Mouse (Mus musculus) macrophage (primary cell): ENCODE measurements around the gene Olfr709-ps1. TPM values are rescaled to one million over a fixed set of nuclear protein-coding genes. Genes with fewer than 3 reads are reported as not detected.
"Not testable (repeated sequence)": the region's sequence is repeated elsewhere in the genome, so short reads cannot be mapped to it uniquely, and the experiment has no call there.

Source experiments
- H3K27ac ChIP-seq: fragments of 350-480 bp; formaldehyde crosslinking; 2 replicates; pipeline ENCODE4 v1.9.0; 2021
- H3K36me3 ChIP-seq: fragments of 350-480 bp; formaldehyde crosslinking; 2 replicates; pipeline ENCODE4 v1.9.0; 2021; ENCODE audit errors: inconsistent target
- H3K4me3 ChIP-seq: fragments of 350-480 bp; formaldehyde crosslinking; 2 replicates; pipeline ENCODE4 v1.9.0; 2021; ENCODE audit errors: inconsistent target
- H3K79me2 ChIP-seq: fragments of 350-480 bp; formaldehyde crosslinking; 2 replicates; pipeline ENCODE4 v1.9.0; 2021; ENCODE audit errors: inconsistent target
- WGBS: methylation state at CpG from one replicate; pipeline ENCODE4 v1.1.7; 2026; ENCODE audit warnings: inconsistent platforms; ENCODE audit not compliant: missing documents; 5-methylcytosine and 5-hydroxymethylcytosine counted together
- polyA plus RNA-seq: library from polyadenylated mRNA; stranded (reverse); fragments of 250-400 nt; gene quantifications from 3 replicates; pipeline ENCODE4 v1.2.4, GENCODE M21; 2018; ENCODE audit warnings: inconsistent platforms
- total RNA-seq, 78 experiments: library from RNA; depleted of rRNA; stranded (reverse); fragments of 250-400 nt; gene quantifications; 1 replicate in 9 of 78; 2 replicates in 24 of 78; 3 replicates in 43 of 78; 4 replicates in 2 of 78; pipeline ENCODE4 v1.2.4; 2018; ENCODE audit warnings: inconsistent platforms in 56 of 78

Gene Olfr709-ps1
- total RNA-seq (2018; cell fraction: chromatin; rRNA removed), result under 1 TPM in 2 of 26 experiments, not detected in 24; 0.08 to 0.16 TPM
- not detected for total RNA-seq (2018; cell fraction: cytosol; rRNA removed)
- not detected for total RNA-seq (2018; cell fraction: nucleus; rRNA removed)
- polyA plus RNA-seq, result not detected in 3 replicates

- Histone ChIP-seq H3K79me2 (no peaks in the 10 kb centered on the region), H3K4me3 (no peak within 1 kb of the TSS), H3K36me3 (no peaks in the 10 kb centered on the region)
Observed at GRCm38 (mm10) chr7:106932119-106932518, at the start of gene Olfr709-ps1. TSS of gene Olfr709-ps1 (minus strand) at chr7:106932219.

DNA sequence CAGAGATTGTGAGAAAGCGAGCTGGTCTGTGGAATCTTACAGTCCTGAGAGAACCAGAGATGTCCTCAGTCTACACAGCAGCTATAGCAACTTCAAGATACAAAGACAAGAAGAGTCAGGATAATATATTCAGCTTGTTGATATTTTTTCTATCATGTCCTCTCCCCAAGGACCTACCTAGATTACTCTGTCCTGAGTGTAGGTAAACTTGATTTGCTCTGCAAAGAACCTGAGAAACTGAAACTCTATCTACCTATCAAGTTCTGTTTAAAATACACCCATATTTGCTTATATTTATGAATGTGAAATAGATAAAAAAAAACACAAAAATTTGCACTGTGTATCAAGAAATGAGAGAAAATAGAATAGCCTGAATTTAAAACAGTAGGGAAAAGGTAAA lies 43.3 kb upstream of the Olfr709-ps1 start, which contains the start of gene Olfr711:
Olfr711 (minus strand) TSS at position 101 of the 400 bp plus-strand sequence.
- Histone ChIP-seq H3K4me3 (no peak within 1 kb of the TSS), H3K36me3 (no peaks in the 10 kb centered on the region), H3K79me2 (no peaks in the 10 kb centered on the region), H3K27ac (no peak within 1 kb of the TSS)
- whole genome bisulfite sequencing, result 92% methylated on average over 1 of the region's 1 CpGs

More at GRCm38 (mm10) chr7:106932119-106932518, at the start of gene Olfr709-ps1:
- H3K27ac ChIP-seq, result no peak within 1 kb of the TSS

DNA sequence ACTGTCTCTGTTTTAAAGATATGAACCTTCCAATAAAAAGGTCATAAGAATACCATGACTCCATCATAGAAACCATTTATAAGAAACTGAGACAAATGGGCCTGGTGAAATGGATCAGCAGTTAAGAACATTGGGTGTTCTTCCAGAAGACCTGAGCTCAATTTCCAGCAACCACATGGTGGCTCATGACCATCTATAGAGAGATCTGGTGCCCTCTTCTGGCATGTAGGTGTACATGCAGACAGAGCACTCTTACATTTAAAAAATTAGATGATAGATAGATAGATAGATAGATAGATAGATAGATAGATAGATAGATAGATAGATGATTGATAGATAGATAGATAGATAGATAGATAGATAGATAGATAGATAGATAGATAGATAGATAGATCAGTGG lies 35.5 kb upstream of the Olfr709-ps1 start:
- not testable (repeated sequence) for H3K4me3 ChIP-seq, H3K79me2 ChIP-seq, H3K36me3 ChIP-seq, H3K27ac ChIP-seq

DNA sequence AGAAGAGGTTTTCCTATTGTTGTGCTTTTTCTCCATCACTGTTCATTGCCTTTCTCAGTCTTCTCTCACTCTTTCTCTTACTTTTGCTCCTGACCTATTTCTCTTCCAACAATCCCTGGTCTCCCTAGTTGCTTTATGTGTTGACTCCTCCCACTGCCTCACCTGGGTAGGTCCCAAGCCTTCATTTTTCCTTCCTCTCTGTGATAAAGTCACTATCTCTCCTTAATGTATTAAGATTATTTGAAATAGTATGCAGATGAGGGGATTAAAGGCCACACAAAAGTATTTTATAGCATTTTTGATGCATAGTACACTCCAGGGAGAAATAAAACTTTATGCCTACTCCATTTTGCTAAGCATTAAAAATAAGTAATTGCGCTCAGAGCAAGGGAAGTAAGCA lies 31.8 kb upstream of the Olfr709-ps1 start, which contains the start of gene Olfr6:
Olfr6 (minus strand) TSS at position 101 of the 400 bp plus-strand sequence.
- Histone ChIP-seq H3K4me3 (no peak within 1 kb of the TSS), H3K27ac (no peak within 1 kb of the TSS), H3K79me2 (no peaks in the 10 kb centered on the region), H3K36me3 (no peaks in the 10 kb centered on the region)
- 92% methylated on average over 1 of the region's 1 CpGs for WGBS

DNA sequence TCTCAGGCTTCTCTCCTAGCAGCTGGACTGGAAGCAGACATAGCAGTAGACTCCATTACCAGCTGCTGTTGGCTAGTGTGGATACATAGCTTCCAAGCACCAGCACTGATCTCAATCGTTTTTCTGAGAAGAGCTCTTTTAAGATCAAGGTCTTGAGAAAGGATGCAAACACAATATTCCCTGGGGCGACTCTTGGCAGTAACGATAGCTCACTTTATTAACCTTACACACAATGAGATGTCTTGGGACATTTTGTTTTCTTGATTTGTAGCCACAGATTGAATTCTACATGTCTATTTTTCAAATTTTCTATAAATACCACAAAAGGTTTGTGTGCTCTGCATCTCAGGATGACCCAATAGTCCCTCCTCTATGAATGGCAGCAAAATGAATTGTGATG lies 16.2 kb upstream of the Olfr709-ps1 start, which contains the start of gene Olfr710:
Olfr710 (minus strand) TSS at position 101 of the 400 bp plus-strand sequence.
- Histone ChIP-seq H3K4me3 (no peak within 1 kb of the TSS), H3K27ac (no peak within 1 kb of the TSS), H3K79me2 (no peaks in the 10 kb centered on the region), H3K36me3 (no peaks in the 10 kb centered on the region)
- WGBS, result 86% methylated on average over 3 of the region's 3 CpGs

GRCm38 (mm10) chr7:106920961-106921360 lies 11.1 kb downstream of the Olfr709-ps1 start:
- H3K27ac ChIP-seq, H3K79me2 ChIP-seq, H3K4me3 ChIP-seq, H3K36me3 ChIP-seq: not testable (repeated sequence)
- WGBS, result 83% methylated on average over 2 of the region's 7 CpGs

- H3K27ac ChIP-seq, result no peak within 1 kb of the TSS
- WGBS, result 60% methylated on average over 2 of the region's 2 CpGs
Observed at GRCm38 (mm10) chr7:106907676-106908075, 24.3 kb downstream of the Olfr709-ps1 start, which contains the start of gene Olfr1532-ps1. TSS of gene Olfr1532-ps1 (plus strand) at chr7:106908001.

GRCm38 (mm10) chr7:106901141-106901540 lies 30.9 kb downstream of the Olfr709-ps1 start, which contains the start of gene Olfr707:
TSS of gene Olfr707 (minus strand) at chr7:106901241.
- not testable (repeated sequence) for H3K36me3 ChIP-seq, H3K27ac ChIP-seq, H3K79me2 ChIP-seq

More at GRCm38 (mm10) chr7:106907676-106908075, 24.3 kb downstream of the Olfr709-ps1 start, which contains the start of gene Olfr1532-ps1:
- no peaks in the 10 kb centered on the region for H3K79me2 ChIP-seq
- no peak within 1 kb of the TSS for H3K4me3 ChIP-seq
- no peaks in the 10 kb centered on the region for H3K36me3 ChIP-seq

DNA sequence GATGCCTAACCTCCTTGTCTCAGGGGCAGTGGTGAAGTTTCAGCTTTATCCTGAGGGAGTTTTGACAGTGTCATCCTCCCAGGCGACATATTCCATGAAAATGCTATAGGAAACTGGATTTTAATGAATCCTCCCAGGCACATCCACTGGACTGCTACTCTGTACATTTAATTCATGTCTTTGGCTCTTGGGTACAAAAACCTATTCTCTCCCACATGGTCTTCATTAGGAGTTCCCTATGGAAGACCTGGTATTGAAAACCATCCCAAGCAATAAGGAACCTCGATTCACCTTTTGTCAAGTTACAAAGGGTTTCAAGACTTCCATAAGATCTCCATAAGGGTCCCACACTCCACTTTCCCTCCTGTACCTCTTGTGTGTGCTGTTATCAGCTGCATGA lies 44.0 kb downstream of the Olfr709-ps1 start, which contains the start of gene Olfr706:
Olfr706 (minus strand) TSS at position 101 of the 400 bp plus-strand sequence.
- WGBS, result 96% methylated on average over 2 of the region's 2 CpGs
- Histone ChIP-seq H3K79me2 (no peaks in the 10 kb centered on the region), H3K27ac (no peak within 1 kb of the TSS), H3K36me3 (no peaks in the 10 kb centered on the region), H3K4me3 (no peak within 1 kb of the TSS)

More at GRCm38 (mm10) chr7:106901141-106901540, 30.9 kb downstream of the Olfr709-ps1 start, which contains the start of gene Olfr707:
- H3K4me3 ChIP-seq, result not testable (repeated sequence)
- 91% methylated on average over 3 of the region's 3 CpGs for WGBS

GRCm38 (mm10) chr7:106876791-106877190 lies 55.2 kb downstream of the Olfr709-ps1 start, which contains the start of gene Olfr705:
TSS of gene Olfr705 (minus strand) at chr7:106876891.
- Histone ChIP-seq H3K79me2 (no peaks in the 10 kb centered on the region), H3K36me3 (no peaks in the 10 kb centered on the region), H3K4me3 (no peak within 1 kb of the TSS), H3K27ac (no peak within 1 kb of the TSS)
- 86% methylated on average over 3 of the region's 3 CpGs for WGBS

Other genes starting within 250 kb of the Olfr709-ps1 start
- not detected in 3 replicates for gene Olfr694, start 240.4 kb downstream of the Olfr709-ps1 start, polyA plus RNA-seq
- not detected in 3 replicates for gene Olfr695, start 215.8 kb downstream of the Olfr709-ps1 start, polyA plus RNA-seq
- not detected in 3 replicates for gene Olfr697, start 189.8 kb downstream of the Olfr709-ps1 start, polyA plus RNA-seq
- not detected in 3 replicates for gene Olfr698, start 176.8 kb downstream of the Olfr709-ps1 start, polyA plus RNA-seq
- gene Olfr699, start 139.0 kb downstream of the Olfr709-ps1 start, polyA plus RNA-seq, result not detected in 3 replicates
- not detected in 3 replicates for gene Olfr700, start 123.4 kb downstream of the Olfr709-ps1 start, polyA plus RNA-seq
- gene Olfr701, start 118.1 kb downstream of the Olfr709-ps1 start, polyA plus RNA-seq, result not detected in 3 replicates
- gene Olfr702, start 98.3 kb downstream of the Olfr709-ps1 start, polyA plus RNA-seq, result not detected in 3 replicates
- gene Olfr703, start 88.9 kb downstream of the Olfr709-ps1 start, polyA plus RNA-seq, result not detected in 3 replicates
- gene Olfr704, start 69.0 kb downstream of the Olfr709-ps1 start, polyA plus RNA-seq, result not detected in 3 replicates
- not detected in 3 replicates for gene Olfr705, start 55.3 kb downstream of the Olfr709-ps1 start, polyA plus RNA-seq
- not detected in 3 replicates for gene Olfr706, start 44.1 kb downstream of the Olfr709-ps1 start, polyA plus RNA-seq
- gene Olfr707, start 31.0 kb downstream of the Olfr709-ps1 start, polyA plus RNA-seq, result not detected in 3 replicates
- gene Olfr1532-ps1, start 24.2 kb downstream of the Olfr709-ps1 start, polyA plus RNA-seq, result not detected in 3 replicates
- gene Olfr710, start 16.1 kb upstream of the Olfr709-ps1 start, polyA plus RNA-seq, result not detected in 3 replicates
- not detected in 3 replicates for gene Olfr6, start 31.7 kb upstream of the Olfr709-ps1 start, polyA plus RNA-seq
- gene Olfr711, start 43.2 kb upstream of the Olfr709-ps1 start, polyA plus RNA-seq, result not detected in 3 replicates
- not detected in 3 replicates for gene Olfr2, start 73.9 kb upstream of the Olfr709-ps1 start, polyA plus RNA-seq
- not detected in 3 replicates for gene Olfr713, start 99.0 kb upstream of the Olfr709-ps1 start, polyA plus RNA-seq
- gene Olfr714, start 138.8 kb upstream of the Olfr709-ps1 start, polyA plus RNA-seq, result not detected in 3 replicates
- gene Olfr17, start 161.0 kb upstream of the Olfr709-ps1 start, polyA plus RNA-seq, result not detected in 3 replicates
- not detected in 3 replicates for gene Olfr715b, start 178.2 kb upstream of the Olfr709-ps1 start, polyA plus RNA-seq
- gene Olfr715, start 198.9 kb upstream of the Olfr709-ps1 start, polyA plus RNA-seq, result not detected in 3 replicates
- gene Olfr716, start 206.1 kb upstream of the Olfr709-ps1 start, polyA plus RNA-seq, result not detected in 3 replicates
- not detected in 3 replicates for gene Nlrp14, start 234.8 kb upstream of the Olfr709-ps1 start, polyA plus RNA-seq